In genomic region chr5:31199321-31199892, GRCm38 (mm10) we compare ENCODE assay signal across 13 mouse cellular contexts. TPM values are rescaled to one million over a fixed set of nuclear protein-coding genes. Genes with fewer than 3 reads are reported as not detected.
A peak's percentile ranks its signal among the peaks of the same experiment; 100 is the strongest.
DNase-seq lines count a peak whose midpoint lies in the region; ATAC-seq and TF ChIP-seq lines count a peak whose summit lies in the region.
"Had no signal": no experiment of that assay in that cellular context is flagged by ENCODE, and none has a peak within 500 bp of the region (broad histone marks: within the 10 kb centered on the region; RNA-seq: fewer than 3 reads in every experiment).

No protein-coding gene starts in this region.

- H3K27ac ChIP-seq in forebrain, embryonic 13.5 days = no peak overlapping the region
- H3K27ac ChIP-seq in forebrain, postnatal 0 days (ENCODE audit: low read depth, low read length) = no peak overlapping the region
- peak overlapping the region; percentile 51; the same call in 1 of the 2 replicates for H3K27ac ChIP-seq in kidney, embryonic 15.5 days
- H3K27ac ChIP-seq in midbrain, embryonic 11.5 days (ENCODE audit: low read depth, low read length) = no peak overlapping the region
- H3K27ac ChIP-seq in midbrain, embryonic 16.5 days (ENCODE audit: low read length) = no peak overlapping the region
- no peak overlapping the region for H3K27ac ChIP-seq in embryonic fibroblast, embryonic 13.5 days (ENCODE audit: insufficient read depth, low read length)
- H3K27ac ChIP-seq: heart, embryonic 13.5 days; liver, embryonic 15.5 days had no signal

- peak; percentile 42 for TF ChIP-seq POLR2A in embryonic fibroblast, embryonic 13.5 days (IDR thresholded peaks at IDR 0.05; ENCODE audit: low read depth, low read length)

- H3K4me2 ChIP-seq in forebrain, embryonic 13.5 days = no peak overlapping the region
- no peak overlapping the region for H3K4me2 ChIP-seq in forebrain, postnatal 0 days (ENCODE audit: low read depth)
- H3K4me2 ChIP-seq in kidney, embryonic 15.5 days = no peak overlapping the region
- H3K4me2 ChIP-seq in midbrain, embryonic 11.5 days = no peak overlapping the region
- no peak overlapping the region for H3K4me2 ChIP-seq in midbrain, embryonic 16.5 days (ENCODE audit: low read length)
- H3K4me2 ChIP-seq: heart, embryonic 13.5 days; liver, embryonic 15.5 days had no signal

- TF ChIP-seq CTCF in forebrain, postnatal 0 days (IDR thresholded peaks at IDR 0.05; ENCODE audit: low read depth) = no peak
- TF ChIP-seq CTCF in embryonic fibroblast, embryonic 13.5 days (IDR thresholded peaks at IDR 0.05; ENCODE audit: borderline replicate concordance, insufficient read depth, low read length) = no peak

- H3K27me3 ChIP-seq in forebrain, embryonic 13.5 days = no peaks in the 10 kb centered on the region
- H3K27me3 ChIP-seq in forebrain, postnatal 0 days (ENCODE audit: insufficient read depth, low read length) = no peaks in the 10 kb centered on the region
- no peaks in the 10 kb centered on the region for H3K27me3 ChIP-seq in kidney, embryonic 15.5 days
- H3K27me3 ChIP-seq in midbrain, embryonic 11.5 days (ENCODE audit: control insufficient read depth, insufficient read depth, low read length) = no peaks in the 10 kb centered on the region
- H3K27me3 ChIP-seq in midbrain, embryonic 16.5 days (ENCODE audit: control insufficient read depth, insufficient read depth, low read depth, low read length) = no peaks in the 10 kb centered on the region
- H3K27me3 ChIP-seq: heart, embryonic 13.5 days; liver, embryonic 15.5 days had no signal

- H3K9me3 ChIP-seq in forebrain, embryonic 13.5 days (replicated peaks) = peaks cover 5% of the 10 kb centered on the region
- H3K9me3 ChIP-seq in forebrain, postnatal 0 days (ENCODE audit: low read length) = peaks cover 4% of the 10 kb centered on the region; the same call in 1 of the 2 replicates
- peaks cover 4% of the 10 kb centered on the region for H3K9me3 ChIP-seq in kidney, embryonic 15.5 days (replicated peaks)
- H3K9me3 ChIP-seq in midbrain, embryonic 11.5 days (ENCODE audit: control insufficient read depth, low read length) = peaks cover 4% of the 10 kb centered on the region
- peaks cover 5% of the 10 kb centered on the region for H3K9me3 ChIP-seq in midbrain, embryonic 16.5 days (replicated peaks; ENCODE audit: control insufficient read depth, low read length, poor library complexity, severe bottlenecking)
- H3K9me3 ChIP-seq: liver, embryonic 15.5 days had no signal

- no peak for ATAC-seq in forebrain, embryonic 13.5 days
- no peak for ATAC-seq in forebrain, postnatal 0 days
- ATAC-seq in kidney, embryonic 15.5 days (replicated peaks; ENCODE audit: low FRiP score) = no peak
- no peak for ATAC-seq in midbrain, embryonic 11.5 days (ENCODE audit: low FRiP score)
- ATAC-seq in midbrain, embryonic 16.5 days = no peak
- ATAC-seq: lung, postnatal 0 days had no signal

- H3K9ac ChIP-seq in forebrain, embryonic 13.5 days = no peak overlapping the region
- H3K9ac ChIP-seq in forebrain, postnatal 0 days = no peak overlapping the region
- no peak overlapping the region for H3K9ac ChIP-seq in kidney, embryonic 15.5 days
- H3K9ac ChIP-seq in midbrain, embryonic 11.5 days (ENCODE audit: low read length) = no peak overlapping the region
- H3K9ac ChIP-seq in midbrain, embryonic 16.5 days (ENCODE audit: low read depth, low read length) = no peak overlapping the region
- H3K9ac ChIP-seq: heart, embryonic 13.5 days; liver, embryonic 15.5 days had no signal

- WGBS in forebrain, embryonic 13.5 days = 93% methylated on average over 19 of the region's 19 CpGs
- 92% methylated on average over 19 of the region's 19 CpGs for WGBS in forebrain, postnatal 0 days
- 92% methylated on average over 19 of the region's 19 CpGs for WGBS in kidney, embryonic 15.5 days
- 95% methylated on average over 19 of the region's 19 CpGs for WGBS in midbrain, embryonic 11.5 days
- WGBS in midbrain, embryonic 16.5 days = 93% methylated on average over 19 of the region's 19 CpGs

- peak overlapping the region; percentile 1; the same call in 1 of the 2 replicates for H3K4me3 ChIP-seq in forebrain, embryonic 13.5 days
- H3K4me3 ChIP-seq in forebrain, postnatal 0 days (ENCODE audit: low read depth, low read length) = no peak overlapping the region
- H3K4me3 ChIP-seq in kidney, embryonic 15.5 days (replicated peaks) = no peak overlapping the region
- H3K4me3 ChIP-seq in midbrain, embryonic 11.5 days (ENCODE audit: low read depth, low read length) = no peak overlapping the region
- H3K4me3 ChIP-seq in midbrain, embryonic 16.5 days (ENCODE audit: low read depth, low read length) = no peak overlapping the region
- H3K4me3 ChIP-seq in embryonic fibroblast, embryonic 13.5 days (ENCODE audit: insufficient read depth, low read length) = no peak overlapping the region
- H3K4me3 ChIP-seq: liver, embryonic 15.5 days had no signal

- H3K4me1 ChIP-seq in forebrain, embryonic 13.5 days = peaks cover 27% of the 10 kb centered on the region
- H3K4me1 ChIP-seq in forebrain, postnatal 0 days (ENCODE audit: insufficient read depth) = peaks cover 6% of the 10 kb centered on the region; the same call in 1 of the 2 replicates
- peaks cover 37% of the 10 kb centered on the region for H3K4me1 ChIP-seq in kidney, embryonic 15.5 days
- H3K4me1 ChIP-seq in midbrain, embryonic 11.5 days (ENCODE audit: control insufficient read depth, insufficient read depth, low read length) = peaks cover 13% of the 10 kb centered on the region
- H3K4me1 ChIP-seq in midbrain, embryonic 16.5 days (ENCODE audit: control insufficient read depth, insufficient read depth, low read length) = peaks cover 18% of the 10 kb centered on the region
- no peaks in the 10 kb centered on the region for H3K4me1 ChIP-seq in embryonic fibroblast, embryonic 13.5 days (ENCODE audit: control insufficient read depth, insufficient read depth, low read length)

- no peak for DNase-seq in forebrain, postnatal 0 days
- DNase-seq in kidney, postnatal 36 days = no peak
- peak; percentile 74 for DNase-seq in midbrain, embryonic 11.5 days (ENCODE audit: low spot score, missing footprints)
- no peak for DNase-seq in heart, postnatal 25 days (ENCODE audit: low spot score)
- DNase-seq: heart, postnatal 4 days; right cerebral cortex, postnatal 4 days had no signal

- intact Hi-C loops in heart, postnatal 25 days (cut with DNase I) = no loop called here

- H3K36me3 ChIP-seq in forebrain, embryonic 13.5 days (ENCODE audit: poor library complexity, severe bottlenecking) = peaks cover 81% of the 10 kb centered on the region
- H3K36me3 ChIP-seq in forebrain, postnatal 0 days (ENCODE audit: insufficient read depth) = peaks cover 80% of the 10 kb centered on the region
- H3K36me3 ChIP-seq in kidney, embryonic 15.5 days = peaks cover 83% of the 10 kb centered on the region
- peaks cover 33% of the 10 kb centered on the region for H3K36me3 ChIP-seq in midbrain, embryonic 11.5 days (ENCODE audit: control insufficient read depth, insufficient read depth, low read length)
- H3K36me3 ChIP-seq in midbrain, embryonic 16.5 days (ENCODE audit: control insufficient read depth, insufficient read depth, low read length) = peaks cover 63% of the 10 kb centered on the region

RNA-seq across cellular contexts. Expression of gene Zfp513, which starts 2.7 kb away (rescaled TPM):
- polyA plus RNA-seq in forebrain, embryonic 13.5 days (2015; fragmentation: Nextera tagmentation; extraction: Ambion mirVana) = 13.3 and 13.4 TPM in 2 replicates
- total RNA-seq in forebrain, postnatal 0 days (2014; rRNA removed) = 6.7 and 10.9 TPM in 2 replicates
- 10.8 and 11.8 TPM in 2 replicates for polyA plus RNA-seq in forebrain, postnatal 0 days (2015; fragmentation: Nextera tagmentation; extraction: Ambion mirVana)
- polyA plus RNA-seq in kidney, embryonic 15.5 days (2015; fragmentation: Nextera tagmentation; extraction: Ambion mirVana) = 9.1 and 11.9 TPM in 2 replicates
- polyA plus RNA-seq in midbrain, embryonic 11.5 days (2014; fragmentation: Nextera tagmentation; extraction: Ambion mirVana) = 4.2 and 6.5 TPM in 2 replicates
- polyA plus RNA-seq in midbrain, embryonic 16.5 days (2015; fragmentation: Nextera tagmentation; extraction: Ambion mirVana) = 12.6 and 14.3 TPM in 2 replicates
- polyA plus RNA-seq in embryonic fibroblast, embryonic 13.5 days (2011; ENCODE audit: insufficient read length, low read depth, missing spikeins) = 18.6 and 20.3 TPM in 2 replicates
- total RNA-seq in heart, postnatal 25 days (2021) = 1 to 10 TPM; 7.3 to 8.1 TPM

RNA-seq across cellular contexts. Expression of gene Eif2b4, which starts 6.2 kb away (rescaled TPM):
- polyA plus RNA-seq in forebrain, embryonic 13.5 days (2015; fragmentation: Nextera tagmentation; extraction: Ambion mirVana) = 75.8 and 77.9 TPM in 2 replicates
- total RNA-seq in forebrain, postnatal 0 days (2014; rRNA removed) = 45.3 and 70.8 TPM in 2 replicates
- polyA plus RNA-seq in forebrain, postnatal 0 days (2015; fragmentation: Nextera tagmentation; extraction: Ambion mirVana) = 76.6 and 95.3 TPM in 2 replicates
- 64.9 and 65.9 TPM in 2 replicates for polyA plus RNA-seq in kidney, embryonic 15.5 days (2015; fragmentation: Nextera tagmentation; extraction: Ambion mirVana)
- polyA plus RNA-seq in midbrain, embryonic 11.5 days (2014; fragmentation: Nextera tagmentation; extraction: Ambion mirVana) = 62.0 and 63.9 TPM in 2 replicates
- 81.5 and 93.8 TPM in 2 replicates for polyA plus RNA-seq in midbrain, embryonic 16.5 days (2015; fragmentation: Nextera tagmentation; extraction: Ambion mirVana)
- 19.8 and 21.6 TPM in 2 replicates for polyA plus RNA-seq in embryonic fibroblast, embryonic 13.5 days (2011; ENCODE audit: insufficient read length, low read depth, missing spikeins)
- total RNA-seq in heart, postnatal 25 days (2021) = 10 to 100 TPM; 51.6 to 55.5 TPM

RNA-seq across cellular contexts. Expression of gene Snx17, which starts 6.4 kb away (rescaled TPM):
- polyA plus RNA-seq in forebrain, embryonic 13.5 days (2015; fragmentation: Nextera tagmentation; extraction: Ambion mirVana) = 139 and 145 TPM in 2 replicates
- 91.6 and 104 TPM in 2 replicates for total RNA-seq in forebrain, postnatal 0 days (2014; rRNA removed)
- 96.9 and 108 TPM in 2 replicates for polyA plus RNA-seq in forebrain, postnatal 0 days (2015; fragmentation: Nextera tagmentation; extraction: Ambion mirVana)
- polyA plus RNA-seq in kidney, embryonic 15.5 days (2015; fragmentation: Nextera tagmentation; extraction: Ambion mirVana) = 140 and 148 TPM in 2 replicates
- 150 and 155 TPM in 2 replicates for polyA plus RNA-seq in midbrain, embryonic 11.5 days (2014; fragmentation: Nextera tagmentation; extraction: Ambion mirVana)
- polyA plus RNA-seq in midbrain, embryonic 16.5 days (2015; fragmentation: Nextera tagmentation; extraction: Ambion mirVana) = 117 and 125 TPM in 2 replicates
- 91.9 and 113 TPM in 2 replicates for polyA plus RNA-seq in embryonic fibroblast, embryonic 13.5 days (2011; ENCODE audit: insufficient read length, low read depth, missing spikeins)
- 10 to 100 TPM; 61.3 to 62.5 TPM for total RNA-seq in heart, postnatal 25 days (2021)

RNA-seq across cellular contexts. Expression of gene Gtf3c2, which starts 19.5 kb away (rescaled TPM):
- polyA plus RNA-seq in forebrain, embryonic 13.5 days (2015; fragmentation: Nextera tagmentation; extraction: Ambion mirVana) = 76.5 and 86.9 TPM in 2 replicates
- total RNA-seq in forebrain, postnatal 0 days (2014; rRNA removed) = 36.8 and 49.8 TPM in 2 replicates
- polyA plus RNA-seq in forebrain, postnatal 0 days (2015; fragmentation: Nextera tagmentation; extraction: Ambion mirVana) = 36.2 and 52.9 TPM in 2 replicates
- 83.0 and 93.5 TPM in 2 replicates for polyA plus RNA-seq in kidney, embryonic 15.5 days (2015; fragmentation: Nextera tagmentation; extraction: Ambion mirVana)
- polyA plus RNA-seq in midbrain, embryonic 11.5 days (2014; fragmentation: Nextera tagmentation; extraction: Ambion mirVana) = 71.9 and 72.5 TPM in 2 replicates
- polyA plus RNA-seq in midbrain, embryonic 16.5 days (2015; fragmentation: Nextera tagmentation; extraction: Ambion mirVana) = 61.7 and 63.6 TPM in 2 replicates
- polyA plus RNA-seq in embryonic fibroblast, embryonic 13.5 days (2011; ENCODE audit: insufficient read length, low read depth, missing spikeins) = 51.0 and 69.2 TPM in 2 replicates
- 10 to 100 TPM; 32.0 to 35.8 TPM for total RNA-seq in heart, postnatal 25 days (2021)

RNA-seq across cellular contexts. Expression of gene Gm29609, which starts 19.7 kb away (rescaled TPM):
- 1.5 and 1.9 TPM in 2 replicates for polyA plus RNA-seq in forebrain, embryonic 13.5 days (2015; fragmentation: Nextera tagmentation; extraction: Ambion mirVana)
- total RNA-seq in forebrain, postnatal 0 days (2014; rRNA removed) = 6.4 and 9.3 TPM in 2 replicates
- polyA plus RNA-seq in forebrain, postnatal 0 days (2015; fragmentation: Nextera tagmentation; extraction: Ambion mirVana) = 1.4 and 2.1 TPM in 2 replicates
- 2.0 and 2.1 TPM in 2 replicates for polyA plus RNA-seq in kidney, embryonic 15.5 days (2015; fragmentation: Nextera tagmentation; extraction: Ambion mirVana)
- polyA plus RNA-seq in midbrain, embryonic 11.5 days (2014; fragmentation: Nextera tagmentation; extraction: Ambion mirVana) = 0.78 and 1.9 TPM in 2 replicates
- 1.9 and 2.8 TPM in 2 replicates for polyA plus RNA-seq in midbrain, embryonic 16.5 days (2015; fragmentation: Nextera tagmentation; extraction: Ambion mirVana)
- 2.7 and 3.8 TPM in 2 replicates for polyA plus RNA-seq in embryonic fibroblast, embryonic 13.5 days (2011; ENCODE audit: insufficient read length, low read depth, missing spikeins)
- total RNA-seq in heart, postnatal 25 days (2021) = under 1 TPM; 0.23 to 0.28 TPM
